Mouse (Mus musculus) liver, adult (tissue): ENCODE measurements around the gene Fdps.

ENCODE experiments used
- GATA4 ChIP-seq: IDR thresholded peaks from 2 replicates; pipeline ENCODE4 v1.6.1; 2014; ENCODE audit warnings: mild to moderate bottlenecking, low read length; ENCODE audit not compliant: insufficient replicate concordance

Gene Fdps

DNA sequence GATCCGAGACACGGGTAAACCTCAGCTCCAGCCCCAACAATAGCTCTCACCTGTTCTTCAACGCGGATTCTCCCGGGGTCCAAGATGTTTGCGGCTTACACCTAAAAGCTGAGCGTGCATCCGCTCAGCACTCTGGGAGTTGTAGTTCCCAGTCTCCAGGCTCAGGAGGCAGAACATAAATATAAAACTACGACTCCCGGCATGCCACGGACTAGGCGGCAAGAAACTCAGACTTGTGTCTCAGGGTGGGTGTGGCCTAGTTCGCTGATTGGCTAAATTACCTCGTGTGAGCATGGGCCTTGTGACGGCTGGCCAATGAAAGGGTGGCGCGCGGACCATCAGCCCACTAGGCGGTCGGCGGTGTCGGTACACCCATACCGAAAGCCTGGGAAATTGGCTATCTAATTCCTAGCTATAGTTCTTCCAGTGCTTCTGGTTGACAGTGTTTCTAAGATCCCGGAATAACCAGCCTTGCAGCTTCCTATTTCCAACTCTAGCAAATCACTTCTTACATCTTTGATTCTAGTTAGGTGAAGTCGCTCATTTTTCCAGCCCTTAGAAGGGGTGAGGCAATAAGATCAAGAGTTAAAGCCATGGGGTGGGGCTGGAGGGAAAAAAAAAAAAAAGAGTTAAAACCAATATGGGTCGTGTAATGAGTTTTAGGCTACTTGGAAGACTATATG is at the start of gene Fdps:
TSS of gene Fdps (minus strand) at position 148 of the 683 bp plus-strand sequence.
- no peak for TF ChIP-seq GATA4

DNA sequence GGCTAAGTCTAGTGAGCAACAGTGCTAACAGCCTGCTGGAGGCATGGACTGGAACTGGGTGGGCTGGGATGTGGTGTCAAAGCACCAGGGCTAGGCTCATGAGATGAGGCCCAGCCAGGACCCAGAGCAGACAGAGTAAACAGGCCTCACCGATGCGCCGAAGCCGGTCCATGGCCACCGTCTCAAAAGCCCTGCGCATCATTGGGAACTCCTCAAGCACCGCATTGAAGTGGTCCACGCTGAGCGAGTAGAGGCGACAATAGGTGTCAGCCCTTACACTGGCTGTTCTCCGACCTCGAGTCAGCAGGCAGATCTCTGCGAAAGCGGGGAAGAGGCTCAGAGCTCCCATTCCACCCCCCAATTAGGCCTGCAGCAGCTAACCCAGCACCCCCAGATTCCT is 46.8 kb upstream of the Fdps start:
- no peak for TF ChIP-seq GATA4

GRCm38 (mm10) chr3:89147979-89148311 is 46.2 kb upstream of the Fdps start:
- TF ChIP-seq GATA4, result no peak

DNA sequence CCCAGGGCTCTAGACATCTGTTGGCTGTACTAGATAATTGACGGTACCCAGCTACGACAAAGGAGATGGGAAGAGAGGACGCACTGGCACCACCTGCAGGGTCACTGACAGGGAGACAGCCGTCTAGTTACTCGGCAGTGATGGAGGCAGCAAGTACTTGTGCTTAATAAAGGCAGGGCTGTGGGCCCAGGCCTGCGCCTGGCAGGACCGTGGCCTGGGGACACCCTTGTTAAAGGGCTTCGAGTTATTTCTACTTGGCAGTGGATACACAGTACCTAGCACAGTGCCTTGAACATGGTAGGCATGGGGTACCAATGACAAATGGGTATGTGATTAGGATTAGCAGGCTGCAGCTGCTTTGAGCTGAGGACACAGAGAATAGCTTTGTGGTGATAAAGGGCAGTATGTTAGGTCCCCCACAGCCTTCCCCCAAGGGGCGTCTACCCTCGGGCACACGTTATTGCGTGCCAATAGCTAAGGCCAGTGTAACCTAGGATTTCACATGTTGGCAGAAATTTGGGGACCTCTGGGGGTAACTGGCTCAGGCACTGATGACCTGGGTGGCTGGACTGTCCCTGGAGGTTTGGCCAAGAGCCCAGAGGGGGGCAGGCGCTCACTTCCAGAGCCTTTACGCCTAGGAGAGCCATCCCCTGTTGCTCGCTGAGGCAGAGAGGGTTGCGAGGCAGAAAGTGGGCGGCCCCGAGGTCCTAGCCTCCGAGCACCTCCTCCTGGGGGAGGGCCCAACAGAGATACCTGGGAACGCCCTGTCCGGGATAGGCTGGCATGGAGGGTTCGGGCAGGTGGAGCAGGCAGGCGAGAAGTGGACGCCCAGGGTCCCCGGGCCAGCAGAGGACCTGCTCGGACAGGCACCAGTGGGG is 45.6 kb upstream of the Fdps start:
- no peak for TF ChIP-seq GATA4

DNA sequence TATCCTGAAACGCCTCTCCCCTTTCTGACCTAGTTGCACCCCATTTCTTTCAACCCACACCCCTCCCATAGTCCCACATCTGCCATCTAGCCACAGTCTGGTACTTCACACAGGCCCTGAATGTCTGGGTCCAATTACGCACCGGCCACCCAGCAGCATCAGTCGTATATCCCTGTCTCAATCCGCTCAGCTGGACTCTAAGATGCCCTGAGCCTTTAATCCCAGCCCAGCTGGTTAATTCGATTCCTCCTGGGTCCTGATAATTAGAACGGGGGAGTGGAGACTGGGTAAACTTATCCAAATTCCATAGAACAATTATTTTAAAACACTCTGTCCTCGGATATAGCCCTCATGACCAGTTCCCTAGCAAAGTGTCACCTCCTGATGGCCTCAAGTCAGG is 43.8 kb upstream of the Fdps start:
- no peak for TF ChIP-seq GATA4

- no peak for TF ChIP-seq GATA4
Observed at GRCm38 (mm10) chr3:89144821-89145220, 43.1 kb upstream of the Fdps start.

GRCm38 (mm10) chr3:89136365-89136764 is 34.6 kb upstream of the Fdps start:
- TF ChIP-seq GATA4, result no peak

DNA sequence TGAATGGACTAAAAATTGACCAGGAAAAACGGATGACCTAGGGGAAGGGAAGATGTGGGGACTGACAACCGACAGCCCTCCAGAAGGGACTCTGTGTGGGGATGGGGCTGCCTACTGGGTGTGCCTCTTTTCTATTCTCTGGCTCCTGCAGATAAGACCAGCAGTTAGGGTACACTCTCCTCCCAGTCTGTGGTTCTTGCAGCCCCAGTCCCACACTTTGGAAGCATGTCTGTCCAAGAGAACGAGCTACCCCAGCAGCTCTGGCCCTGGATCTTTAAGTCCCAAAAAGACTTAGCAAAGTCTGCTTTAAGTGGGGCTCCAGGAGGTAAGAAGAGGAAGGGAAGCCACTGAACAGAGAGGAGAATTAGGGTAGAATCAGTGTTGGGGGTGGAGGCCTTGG is 34.2 kb upstream of the Fdps start, which contains the start of gene Pklr:
TSS of gene Pklr (plus strand) at position 185 of the 400 bp plus-strand sequence.
- no peak for TF ChIP-seq GATA4

GRCm38 (mm10) chr3:89133752-89134151 is 32.0 kb upstream of the Fdps start:
- TF ChIP-seq GATA4, result no peak

DNA sequence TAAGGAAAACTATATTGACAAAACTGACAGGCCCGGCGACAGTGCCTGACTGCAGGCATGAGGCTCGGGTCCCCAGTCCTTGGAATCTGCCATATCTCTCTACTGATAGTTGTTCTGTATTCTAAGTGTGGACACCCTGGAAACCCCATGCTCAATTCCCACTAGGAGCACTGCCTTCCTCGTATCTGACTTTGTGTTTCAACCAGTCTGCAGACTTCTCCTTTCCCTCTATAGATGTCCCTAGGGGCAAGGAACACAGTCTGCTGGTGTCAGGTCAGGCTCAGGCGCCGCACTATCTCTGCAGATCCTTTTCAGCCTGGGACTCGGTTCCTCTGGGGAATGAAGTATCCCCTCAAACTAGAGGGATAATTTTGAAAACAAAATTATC is 31.3 kb upstream of the Fdps start:
- no peak for TF ChIP-seq GATA4

DNA sequence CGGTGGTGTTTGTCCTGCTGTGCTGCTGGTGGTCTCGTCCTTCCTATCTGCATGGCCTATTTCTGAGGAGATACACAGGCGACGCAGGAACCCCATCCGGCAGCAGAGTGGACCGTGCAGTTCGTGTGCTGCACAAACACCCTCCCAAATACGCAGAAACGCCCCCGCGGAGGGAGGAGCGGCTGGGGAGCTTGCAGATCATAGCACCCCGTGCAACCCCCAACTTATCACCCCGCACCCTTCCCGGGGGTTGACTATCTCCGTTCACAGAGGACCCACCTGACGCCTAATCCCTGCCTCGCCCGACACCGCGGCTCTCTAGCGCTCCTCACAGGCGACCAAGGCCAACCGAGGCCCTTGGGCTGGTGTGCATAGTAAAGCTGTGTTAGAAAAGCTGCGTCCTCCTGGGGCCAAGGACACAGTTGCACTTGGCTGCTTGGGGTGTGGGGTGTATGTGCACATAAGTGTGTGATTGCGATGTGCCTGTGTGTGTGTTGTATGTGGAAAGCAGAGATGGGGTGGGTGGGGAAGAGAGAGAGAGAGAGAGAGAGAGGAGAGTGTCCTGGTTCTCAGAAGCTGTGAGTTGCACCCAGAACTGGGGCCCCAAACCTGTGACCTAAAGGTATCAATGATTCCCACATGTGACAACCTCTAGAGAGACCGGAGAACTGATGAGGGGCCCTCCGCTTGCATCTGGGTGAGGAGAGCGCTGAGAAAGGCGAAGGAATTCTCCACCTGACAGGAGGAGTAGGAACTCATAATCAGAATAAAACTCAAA is 30.7 kb upstream of the Fdps start:
- TF ChIP-seq GATA4, result no peak

DNA sequence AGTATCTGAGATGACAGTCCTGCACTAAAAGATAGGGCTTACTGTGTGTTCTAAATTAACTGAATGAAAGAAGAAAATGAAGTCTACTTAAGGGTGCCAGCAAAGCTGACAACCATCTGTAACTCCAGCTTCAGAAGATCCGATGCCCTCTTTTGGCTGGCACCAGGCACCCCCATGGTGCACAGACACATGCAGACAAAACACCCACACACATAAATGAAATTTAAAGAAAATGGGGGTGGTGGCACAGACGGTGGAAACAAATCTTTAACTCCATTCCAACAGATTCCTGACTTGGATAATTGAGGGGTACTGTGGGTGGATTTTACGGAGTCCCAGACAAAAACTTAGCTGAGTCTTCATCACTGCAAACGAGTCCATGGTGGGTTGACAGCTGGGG is 30.1 kb upstream of the Fdps start:
- TF ChIP-seq GATA4, result no peak

GRCm38 (mm10) chr3:89129908-89130307 is 28.1 kb upstream of the Fdps start:
- no peak for TF ChIP-seq GATA4

DNA sequence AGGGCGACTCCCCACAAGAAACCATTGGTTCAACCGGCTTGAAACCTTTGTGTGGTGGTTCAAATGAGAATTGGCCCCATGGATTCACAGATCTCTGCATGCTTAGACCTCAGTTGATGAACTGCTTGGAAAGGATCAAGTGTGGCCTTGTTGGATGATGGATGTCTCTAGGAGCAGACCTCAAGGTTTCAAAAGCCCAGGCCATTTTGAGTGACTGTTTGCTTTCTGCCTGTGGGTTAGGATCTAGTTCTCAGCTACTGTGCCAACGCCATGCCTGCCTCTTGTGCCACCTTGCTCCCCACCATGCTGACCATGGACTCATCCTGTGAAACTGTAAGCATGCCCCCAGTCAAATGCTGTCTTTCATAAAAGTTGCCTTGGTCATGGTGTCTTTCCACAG is 24.2 kb upstream of the Fdps start:
- TF ChIP-seq GATA4, result no peak

GRCm38 (mm10) chr3:89124241-89124640 is 22.5 kb upstream of the Fdps start:
- no peak for TF ChIP-seq GATA4

DNA sequence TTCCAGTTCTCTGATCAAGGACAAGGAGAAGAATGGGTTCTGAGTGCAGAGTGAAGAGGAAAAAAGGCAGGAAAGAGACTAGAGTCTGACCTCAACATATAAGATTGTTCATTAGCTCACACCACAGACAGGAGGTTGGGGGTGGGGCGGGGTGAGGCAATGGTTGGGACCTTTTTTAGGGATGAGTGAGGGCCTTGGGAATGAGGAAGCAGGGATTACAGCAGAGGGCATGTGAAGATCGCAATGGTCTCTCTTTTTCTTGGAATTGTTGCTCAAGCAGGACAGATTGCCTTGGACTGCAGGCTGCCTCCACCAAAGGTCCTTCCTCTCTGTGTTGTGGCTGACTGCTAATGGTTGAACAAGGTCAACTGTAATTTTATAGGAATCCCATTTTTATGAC is 21.6 kb upstream of the Fdps start:
- no peak for TF ChIP-seq GATA4
